Mouse (Mus musculus) embryonic fibroblast, embryonic 13.5 days (primary cell): ENCODE data around the gene Slc2a8.

Experiments used
- CTCF ChIP-seq: IDR thresholded peaks from 2 replicates; pipeline ENCODE4 v1.5.1; 2011; ENCODE audit warnings: mild to moderate bottlenecking, control low read depth, low read length, moderate library complexity, borderline replicate concordance; ENCODE audit not compliant: insufficient read depth
- POLR2A ChIP-seq: IDR thresholded peaks from 2 replicates; pipeline ENCODE4 v1.6.1; 2011; ENCODE audit warnings: low read depth, mild to moderate bottlenecking, control low read depth, low read length, moderate library complexity

- TF ChIP-seq CTCF (no peak), POLR2A (no peak)
Observed at GRCm38 (mm10) chr2:32971235-32971634, 10.6 kb downstream of the Slc2a8 start.
